Mouse (Mus musculus) CD8-positive naive resting alpha-beta T cell, adult 57 days (primary cell): ENCODE data around the gene Xaf1. TPM values are rescaled to one million over a fixed set of nuclear protein-coding genes. Genes with fewer than 3 reads are reported as not detected.

Source experiments
- total RNA-seq: library from RNA; stranded (reverse); gene quantifications from one replicate; pipeline ENCODE4 v1.2.4, GENCODE M21; 2023

Gene Xaf1
- total RNA-seq: 52.1 TPM

GRCm38 (mm10) chr11:72301334-72301733 is at the start of gene Xaf1:
Gene Xaf1 (plus strand): TSS chr11:72301629.

GRCm38 (mm10) chr11:72266960-72267560 is 34.4 kb upstream of the Xaf1 start, which contains the start of gene Slc13a5:
Gene Slc13a5 (minus strand): TSS chr11:72267222.

GRCm38 (mm10) chr11:72314151-72314895 is 12.9 kb downstream of the Xaf1 start, which contains the start of gene Fbxo39:
Gene Fbxo39 (plus strand): TSS chr11:72314444.

GRCm38 (mm10) chr11:72362347-72362741 is 60.9 kb downstream of the Xaf1 start, which contains the start of gene Tekt1:
Gene Tekt1 (minus strand): TSS chr11:72362442.

Other genes starting within 250 kb of the Xaf1 start
- 0.46 TPM for gene Pitpnm3, start 165.9 kb upstream of the Xaf1 start, total RNA-seq
- gene Gm43951, start 94.8 kb upstream of the Xaf1 start, total RNA-seq: 1.9 TPM
- gene 4933427D14Rik, start 94.2 kb upstream of the Xaf1 start, total RNA-seq: 17.2 TPM
- gene Txndc17, start 94.1 kb upstream of the Xaf1 start, total RNA-seq: 23.3 TPM
- 24.3 TPM for gene Med31, start 86.0 kb upstream of the Xaf1 start, total RNA-seq
- gene Slc13a5, start 34.4 kb upstream of the Xaf1 start, total RNA-seq: not detected
- 0.31 TPM for gene Fbxo39, start 12.8 kb downstream of the Xaf1 start, total RNA-seq
- not detected for gene Tekt1, start 60.8 kb downstream of the Xaf1 start, total RNA-seq
- gene Smtnl2, start 110.1 kb downstream of the Xaf1 start, total RNA-seq: 0.24 TPM
- gene Ggt6, start 133.9 kb downstream of the Xaf1 start, total RNA-seq: not detected
- 168 TPM for gene Mybbp1a, start 139.7 kb downstream of the Xaf1 start, total RNA-seq
- 2.9 TPM for gene Spns2, start 188.3 kb downstream of the Xaf1 start, total RNA-seq
- gene Spns3, start 248.9 kb downstream of the Xaf1 start, total RNA-seq: 3.0 TPM